Mouse (Mus musculus): Measurements from ENCODE around the gene Grm1. TPM values are rescaled to one million over a fixed set of nuclear protein-coding genes. Genes with fewer than 3 reads are reported as not detected.

Grm1 gene
- total RNA-seq, 2 experiments from 2014 or later = 50.2 to 53.0 TPM

DNA sequence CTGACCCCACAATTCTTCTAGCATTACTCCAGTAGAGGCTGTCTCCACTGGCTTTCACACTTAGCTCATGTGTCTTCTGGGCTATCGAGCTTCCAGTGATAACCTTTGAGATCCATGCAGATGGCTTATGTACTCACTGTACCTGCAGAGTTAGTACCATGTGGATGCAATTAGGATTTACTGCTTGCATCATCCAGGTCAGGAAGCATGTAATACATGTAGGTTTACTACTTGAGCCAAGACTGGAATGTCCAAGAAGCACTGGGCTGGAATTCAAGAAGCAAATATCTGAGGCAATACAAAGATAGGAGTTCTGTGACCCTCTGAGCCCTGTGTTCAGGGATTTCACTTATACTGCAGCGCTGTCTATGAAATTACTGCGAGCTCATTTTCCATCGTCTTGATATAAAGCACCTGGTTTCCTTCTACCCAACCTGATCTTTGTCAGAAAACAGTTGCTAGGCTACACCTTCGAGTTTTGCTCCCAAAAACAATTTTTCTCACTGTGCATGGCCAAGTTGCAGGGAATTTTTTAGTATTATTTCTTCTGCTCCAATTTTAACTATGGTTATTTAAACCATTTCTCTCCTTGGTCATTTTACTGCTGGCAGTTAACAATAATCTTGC lies 237.0 kb downstream of the Grm1 start:
- no peak for DNase-seq (ENCODE audit: low spot score in 2 of 2)

DNA sequence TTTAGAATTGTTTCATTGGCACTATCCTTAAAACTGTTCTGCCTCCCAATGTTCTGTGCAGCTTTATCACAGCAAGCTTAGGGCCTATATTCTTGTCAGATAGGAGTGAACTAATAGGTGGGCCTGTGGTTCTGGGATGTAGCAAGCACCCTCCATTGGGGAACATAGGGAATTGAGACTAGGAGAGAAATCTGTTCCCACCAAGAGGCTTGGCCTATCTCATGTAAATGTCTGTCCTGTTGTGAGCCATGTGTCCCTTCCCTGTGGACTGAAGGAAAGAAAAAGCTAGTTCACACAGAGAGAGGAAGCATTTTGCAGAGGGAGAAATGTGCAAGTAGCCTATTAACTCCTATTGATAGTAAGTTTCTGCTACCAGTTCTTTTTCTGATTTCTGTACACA lies 246.8 kb downstream of the Grm1 start:
- no peak for DNase-seq (ENCODE audit: low spot score in 2 of 2)

DNA sequence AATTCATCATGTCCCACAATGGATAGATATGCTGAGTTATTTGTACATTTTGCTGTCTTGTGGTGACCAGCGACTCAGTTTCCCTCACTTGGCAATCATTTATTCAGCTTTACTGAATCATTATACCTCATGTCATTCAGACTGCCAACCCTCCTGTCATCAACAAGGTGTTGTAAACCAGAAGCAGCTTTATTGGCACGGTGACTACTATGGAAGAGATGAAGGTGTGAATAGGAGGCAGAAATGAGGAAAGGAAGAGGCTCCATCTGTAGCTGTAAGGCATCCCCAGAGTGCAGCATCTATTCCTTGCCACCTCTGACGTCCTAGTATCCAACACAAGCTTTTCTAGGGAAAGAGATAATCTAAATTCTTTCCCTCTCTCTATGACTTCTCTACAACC lies 247.3 kb downstream of the Grm1 start:
- DNase-seq (ENCODE audit: low spot score in 2 of 2) = no peak

DNA sequence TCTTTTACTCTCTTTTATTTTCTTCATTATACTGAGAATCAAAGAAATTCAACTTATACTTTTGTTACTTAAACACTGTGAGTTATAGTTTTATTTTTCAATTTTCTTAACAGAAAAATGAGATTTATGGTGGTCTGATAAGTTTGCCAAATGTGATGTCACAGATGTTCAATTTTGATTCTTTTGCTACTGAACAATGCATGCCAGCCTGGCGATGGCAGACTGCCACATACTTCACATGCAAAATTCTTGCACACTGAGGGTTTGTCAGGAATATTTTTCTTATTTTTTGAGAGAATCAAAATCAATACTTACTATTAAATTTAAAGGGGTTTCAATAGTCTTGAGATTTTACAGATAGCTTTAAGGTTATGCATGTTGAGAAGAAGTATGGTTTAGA lies 251.0 kb downstream of the Grm1 start:
- DNase-seq (ENCODE audit: low spot score in 2 of 2) = peak in 1 of 2 experiments; percentile 44

GRCm38 (mm10) chr10:10827308-10827707 lies 254.8 kb downstream of the Grm1 start:
- DNase-seq (ENCODE audit: low spot score in 2 of 2) = no peak

DNA sequence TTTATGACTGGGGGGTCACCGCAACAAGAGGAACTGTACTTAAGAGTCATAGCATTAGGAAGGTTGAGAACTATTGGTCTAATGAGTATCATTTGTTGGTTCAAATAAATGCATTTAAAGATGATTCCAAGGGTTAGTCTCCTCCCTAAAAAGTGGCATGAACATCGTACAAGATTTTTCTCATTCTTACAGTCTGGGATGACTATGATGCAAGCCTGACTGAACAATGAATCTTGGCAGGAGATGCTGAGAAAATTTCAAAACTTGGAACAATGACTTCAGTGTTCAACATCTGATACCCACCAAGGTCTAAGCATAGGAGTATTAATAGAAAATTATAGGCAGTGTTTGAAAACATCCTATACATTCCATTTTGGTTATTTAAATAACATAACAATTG lies 264.1 kb downstream of the Grm1 start:
- no peak for DNase-seq (ENCODE audit: low spot score in 2 of 2)

DNA sequence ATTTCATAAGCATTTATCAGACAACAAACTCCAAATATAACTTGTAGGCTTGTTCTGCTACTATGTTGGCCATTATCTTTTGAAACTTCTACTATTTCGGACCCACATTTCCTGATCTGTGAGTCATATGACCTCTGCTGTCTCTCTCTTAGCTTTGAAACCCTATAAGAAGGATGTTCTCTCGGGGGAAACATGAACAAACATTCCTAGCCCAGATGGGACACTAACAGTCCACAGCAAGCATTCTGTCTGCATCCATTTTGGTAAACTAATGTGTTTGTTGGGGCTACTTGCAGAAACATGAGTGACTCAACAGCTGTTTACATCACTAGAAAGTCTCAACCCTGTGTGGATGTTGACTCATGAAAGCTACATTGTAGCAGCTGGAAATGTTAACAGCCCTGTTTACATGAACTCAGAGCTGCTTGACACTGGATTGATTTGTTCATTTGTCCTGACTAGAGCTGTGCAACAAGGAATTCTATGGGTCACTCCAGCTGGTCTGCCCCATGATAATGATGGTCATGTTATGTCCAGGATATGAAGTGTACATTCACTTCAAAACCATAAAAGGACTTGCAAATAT lies 267.4 kb downstream of the Grm1 start:
- DNase-seq (ENCODE audit: low spot score in 2 of 2) = no peak

GRCm38 (mm10) chr10:10812750-10813711 lies 269.1 kb downstream of the Grm1 start:
- peak; percentile 61 to 64 for DNase-seq (ENCODE audit: low spot score in 2 of 2)

- DNase-seq (ENCODE audit: low spot score in 2 of 2) = no peak
Observed at GRCm38 (mm10) chr10:10809777-10810176, 272.4 kb downstream of the Grm1 start.

DNA sequence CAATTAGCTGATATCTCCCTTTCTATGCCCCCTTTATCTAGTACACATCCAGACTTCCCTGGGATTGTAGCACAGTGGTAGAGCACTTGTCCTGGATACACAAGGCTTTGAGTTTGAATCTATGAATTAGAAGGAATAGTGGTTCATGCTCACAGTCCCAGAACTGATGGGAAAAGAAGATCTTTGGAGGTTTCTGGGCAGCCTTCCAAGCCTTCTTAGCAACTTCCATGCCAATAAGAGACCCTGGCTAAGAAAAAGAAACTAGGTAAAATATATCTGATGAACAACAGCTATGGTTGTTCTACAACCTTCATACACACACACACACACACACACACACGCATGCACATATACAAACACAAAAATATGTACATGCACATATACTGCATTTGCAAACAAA lies 286.8 kb downstream of the Grm1 start:
- no peak for DNase-seq (ENCODE audit: low spot score in 2 of 2)

DNA sequence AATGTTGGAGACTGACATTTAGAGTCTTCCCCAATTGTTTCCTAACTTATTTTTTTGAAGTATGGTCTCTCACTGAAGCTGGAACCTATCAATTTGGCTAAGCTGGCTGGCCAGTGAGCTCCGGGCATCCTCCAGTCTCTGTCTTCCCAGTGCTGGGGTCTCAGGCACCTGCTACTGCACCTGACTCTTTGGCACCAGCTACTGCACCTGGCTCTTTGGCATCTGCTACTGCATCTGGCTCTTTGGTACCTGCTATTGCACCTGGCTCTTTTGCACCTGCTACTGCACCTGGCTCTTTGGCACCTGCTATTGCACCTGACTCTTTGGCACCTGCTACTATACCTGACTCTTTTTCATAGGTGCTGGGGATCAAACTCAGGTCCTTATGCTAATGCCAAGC lies 291.7 kb downstream of the Grm1 start:
- no peak for DNase-seq (ENCODE audit: low spot score in 2 of 2)

DNA sequence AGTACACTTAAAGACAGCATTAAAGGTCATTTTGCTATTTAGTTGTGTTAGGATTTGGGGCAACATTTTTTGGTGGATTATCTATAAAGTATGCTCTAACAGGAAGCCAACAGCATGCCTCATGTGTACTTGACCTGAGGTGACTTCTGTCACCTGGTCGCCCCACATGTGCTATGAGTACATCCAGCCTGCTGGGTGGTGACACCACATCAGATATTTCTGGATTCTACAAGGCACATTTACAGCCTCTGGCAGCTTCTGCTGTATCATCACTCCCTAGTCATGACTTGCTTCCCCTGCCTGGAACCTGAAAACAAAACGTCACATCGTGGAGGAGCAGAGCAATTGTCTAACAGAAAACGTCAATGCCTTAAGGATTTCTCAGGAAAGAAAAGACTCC lies 292.2 kb downstream of the Grm1 start:
- no peak for DNase-seq (ENCODE audit: low spot score in 2 of 2)

DNA sequence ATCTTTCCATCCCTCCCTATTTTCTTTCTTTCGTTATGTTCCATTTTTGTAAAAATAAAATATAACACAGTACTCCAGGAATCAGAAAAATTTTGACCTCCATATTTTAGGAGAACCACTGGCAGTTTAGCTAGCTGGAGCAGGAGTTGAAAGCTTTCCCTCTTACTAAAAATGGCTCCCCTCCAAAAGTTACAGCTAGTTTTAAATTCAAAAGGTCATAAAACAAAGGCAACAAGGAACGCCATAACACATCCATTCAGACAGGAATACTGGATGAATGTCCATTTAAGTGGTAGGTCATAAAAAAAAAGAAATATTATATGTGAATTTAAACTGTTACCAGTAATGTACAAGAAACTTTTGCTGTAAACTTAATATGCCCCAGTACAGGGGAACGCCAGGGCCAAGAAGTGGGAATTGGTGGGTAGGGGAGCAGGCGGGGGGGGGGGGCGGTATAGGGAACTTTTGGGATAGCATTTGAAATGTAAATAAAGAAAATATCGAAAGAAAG lies 294.2 kb downstream of the Grm1 start:
- DNase-seq (ENCODE audit: low spot score in 2 of 2) = no peak

DNA sequence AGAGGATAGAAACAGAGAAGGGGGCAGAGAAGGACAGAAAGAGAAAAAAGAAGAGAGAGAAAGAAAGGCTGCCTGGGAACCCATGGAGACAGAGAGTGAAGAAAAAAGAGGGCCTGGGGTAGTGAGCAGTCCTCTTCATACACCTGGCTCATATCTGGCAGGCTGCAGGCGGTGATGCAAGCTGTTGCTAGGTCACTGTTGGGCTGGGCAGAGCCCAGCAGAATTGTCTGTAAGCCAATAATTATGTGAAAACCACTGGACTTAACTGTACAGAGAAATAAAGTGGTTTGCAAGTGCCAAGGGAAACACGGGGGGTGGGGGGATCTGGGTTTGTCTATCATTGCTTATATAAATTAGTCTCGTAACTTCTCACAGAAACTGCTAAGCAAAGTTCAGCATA lies 297.0 kb downstream of the Grm1 start:
- DNase-seq (ENCODE audit: low spot score in 2 of 2) = no peak

DNA sequence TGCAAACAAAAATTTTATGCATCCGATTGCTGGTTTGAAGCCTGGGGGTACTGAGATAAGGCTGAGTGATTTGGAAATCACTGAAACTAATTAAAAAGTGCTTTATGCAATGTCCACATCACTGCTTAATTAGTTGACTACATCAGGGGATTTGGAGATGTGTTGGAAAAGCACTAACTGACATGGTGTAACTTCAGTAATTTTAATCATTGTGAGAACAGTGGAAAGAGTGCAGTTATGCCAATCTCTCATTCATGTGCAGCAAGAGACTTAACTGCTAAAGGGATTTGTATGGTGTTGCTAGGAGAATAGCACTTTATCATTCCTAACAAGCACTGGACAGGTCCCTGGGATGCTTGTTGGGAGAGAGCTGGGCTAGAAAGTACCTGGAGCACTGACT lies 307.3 kb downstream of the Grm1 start:
- no peak for DNase-seq (ENCODE audit: low spot score in 2 of 2)

- no peak for DNase-seq (ENCODE audit: low spot score in 2 of 2)
Observed at GRCm38 (mm10) chr10:10763015-10763414, 319.1 kb downstream of the Grm1 start.

- DNase-seq (ENCODE audit: low spot score in 2 of 2) = peak in 1 of 2 experiments; percentile 56
Observed at GRCm38 (mm10) chr10:10761274-10761673, 320.9 kb downstream of the Grm1 start.

GRCm38 (mm10) chr10:10760801-10761200 lies 321.4 kb downstream of the Grm1 start:
- DNase-seq (ENCODE audit: low spot score in 2 of 2) = no peak

GRCm38 (mm10) chr10:10751033-10751432 lies 331.1 kb downstream of the Grm1 start:
- peak; percentile 11 to 29 for DNase-seq (ENCODE audit: low spot score in 2 of 2)

DNA sequence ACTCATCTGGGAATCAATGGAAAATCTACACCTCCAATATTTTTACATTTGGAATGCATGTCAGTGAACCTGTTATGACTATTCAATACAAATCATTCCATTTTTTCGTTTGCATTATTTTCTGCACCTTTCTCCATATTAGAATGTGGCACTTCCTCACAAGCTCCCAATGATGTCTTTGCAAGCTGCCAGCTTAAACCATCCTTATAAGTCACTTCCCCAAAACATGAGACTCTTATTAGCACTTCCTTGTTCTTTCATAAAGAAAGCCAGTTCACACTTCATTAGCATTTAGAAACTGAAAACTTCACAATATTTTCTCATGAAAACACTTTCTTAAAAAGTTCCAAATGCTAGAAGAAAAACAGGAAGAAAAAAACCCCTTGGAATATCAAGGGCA lies 338.1 kb downstream of the Grm1 start:
- no peak for DNase-seq (ENCODE audit: low spot score in 2 of 2)

DNA sequence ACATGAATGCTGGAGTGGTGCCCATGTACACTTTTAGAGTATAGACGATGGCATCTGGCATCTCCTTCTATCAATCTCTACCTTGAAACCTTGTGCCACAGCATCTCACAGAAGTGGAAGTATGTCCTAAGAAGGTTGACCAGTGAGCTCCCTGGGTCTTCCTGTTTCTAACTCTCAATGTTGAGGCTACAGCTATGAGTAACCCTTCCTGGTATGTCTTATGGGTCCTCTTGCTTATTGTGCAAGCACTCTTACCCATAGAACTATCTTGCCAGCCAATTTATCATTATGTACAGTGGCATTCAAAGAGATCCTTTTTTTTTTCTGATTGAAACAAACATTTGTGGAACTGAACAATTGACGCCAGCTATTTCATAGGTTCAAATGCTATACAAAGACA lies 340.0 kb downstream of the Grm1 start:
- DNase-seq (ENCODE audit: low spot score in 2 of 2) = no peak

DNA sequence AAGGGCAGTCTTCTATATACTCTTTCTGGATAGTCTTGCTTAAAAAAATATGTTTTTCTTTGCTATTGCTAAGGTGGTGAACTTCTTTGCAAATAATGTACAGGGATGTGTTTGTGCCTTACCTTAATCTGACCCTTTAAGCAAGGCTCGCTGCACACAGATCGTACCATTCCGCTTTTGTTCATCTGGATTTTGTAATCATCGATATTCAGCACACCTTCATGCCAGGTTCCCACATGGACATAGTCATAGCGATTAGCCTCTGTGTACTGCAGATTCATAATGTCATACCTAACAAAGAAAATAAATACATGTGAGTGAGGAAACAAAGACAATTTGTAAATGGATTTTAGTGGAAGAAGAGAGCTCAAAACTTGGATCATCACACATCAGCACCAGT lies 340.8 kb downstream of the Grm1 start:
- no peak for DNase-seq (ENCODE audit: low spot score in 2 of 2)

Measured in layer of hippocampus, postnatal 14 days (tissue).